Mouse (Mus musculus) lung, adult 2 months (tissue): ENCODE data around the gene Wls.

Experiments
- CTCF ChIP-seq: fragments of 200-500 bp; IDR thresholded peaks from 2 replicates; pipeline ENCODE4 v1.5.1; 2011; ENCODE audit warnings: mild to moderate bottlenecking, low read length, control low read depth; ENCODE audit not compliant: insufficient read depth
- POLR2A ChIP-seq: fragments of 200-500 bp; IDR thresholded peaks from 2 replicates; pipeline ENCODE4 v1.6.1; 2011; ENCODE audit warnings: low read depth, mild to moderate bottlenecking, control low read depth, low read length, borderline replicate concordance; ENCODE audit errors: extremely low read depth

- TF ChIP-seq CTCF (no peak), POLR2A (no peak)
Observed at GRCm38 (mm10) chr3:159891057-159891752, 51.7 kb downstream of the Wls start.
